Mouse (Mus musculus): ENCODE results near the gene Slc17a1. TPM values are rescaled to one million over a fixed set of nuclear protein-coding genes. Genes with fewer than 3 reads are reported as not detected.

Slc17a1 gene
- total and polyA plus RNA-seq, 2 experiments = 13.3 to 14.5 TPM

DNA sequence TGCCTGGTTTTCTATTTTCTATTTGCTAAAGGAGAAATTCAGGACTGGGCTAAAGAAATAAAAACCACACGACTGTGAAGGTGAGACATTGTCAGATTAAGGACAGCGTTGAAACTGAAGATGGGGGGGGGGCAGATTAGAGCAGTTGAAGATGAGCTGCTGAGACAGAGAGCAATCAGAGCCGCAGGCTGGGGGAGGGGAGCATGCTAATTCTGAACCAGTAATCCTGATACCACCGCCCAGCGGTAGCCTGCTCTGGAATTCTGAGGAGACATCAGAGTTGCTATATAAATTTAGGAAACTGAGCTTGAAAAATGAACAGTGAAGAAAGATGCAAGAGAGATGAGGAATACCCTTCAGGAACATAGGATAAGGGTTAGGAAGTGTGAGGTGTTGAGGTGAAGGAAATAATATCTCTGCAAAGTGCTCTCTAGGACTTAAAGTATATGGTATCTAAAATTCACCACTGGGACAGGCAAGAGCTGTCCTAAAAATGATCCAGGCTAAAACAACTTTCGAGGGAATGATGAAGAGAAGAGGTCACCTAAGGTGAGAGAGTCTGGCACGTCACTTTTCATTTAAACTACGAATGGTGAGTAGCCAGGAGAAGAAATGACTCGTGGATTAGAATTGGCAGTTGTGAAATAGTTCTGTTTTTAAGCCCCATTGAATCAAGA lies 25.2 kb downstream of the Slc17a1 start:
- Histone ChIP-seq H3K9ac (ENCODE audit: low read depth, low read length) (no peak overlapping the region), H3K27ac (replicated peaks; ENCODE audit: insufficient read depth, low read depth, low read length) (no peak overlapping the region), H3K79me2 (ENCODE audit: control insufficient read depth, insufficient read depth, low read length) (no peaks in the 10 kb centered on the region), H3K36me3 (ENCODE audit: control insufficient read depth, insufficient read depth, low read length) (peaks cover 9% of the 10 kb centered on the region), H3K27me3 (ENCODE audit: control insufficient read depth, insufficient read depth, low read length) (no peaks in the 10 kb centered on the region), H3K4me3 (ENCODE audit: insufficient read depth, low read depth, low read length) (no peak overlapping the region), H3K4me1 (ENCODE audit: control insufficient read depth, insufficient read depth, low read length) (no peaks in the 10 kb centered on the region)
- 68% methylated on average over 9 of the region's 9 CpGs for WGBS
- no peak for TF ChIP-seq CTCF (IDR thresholded peaks at IDR 0.05; ENCODE audit: low read depth, low read length)
- TF ChIP-seq POLR2A (IDR thresholded peaks at IDR 0.05; ENCODE audit: extremely low read depth, insufficient read depth, low read length) = no peak
- no peak for DNase-seq (ENCODE audit: extremely low read depth, low read depth, low spot score)

DNA sequence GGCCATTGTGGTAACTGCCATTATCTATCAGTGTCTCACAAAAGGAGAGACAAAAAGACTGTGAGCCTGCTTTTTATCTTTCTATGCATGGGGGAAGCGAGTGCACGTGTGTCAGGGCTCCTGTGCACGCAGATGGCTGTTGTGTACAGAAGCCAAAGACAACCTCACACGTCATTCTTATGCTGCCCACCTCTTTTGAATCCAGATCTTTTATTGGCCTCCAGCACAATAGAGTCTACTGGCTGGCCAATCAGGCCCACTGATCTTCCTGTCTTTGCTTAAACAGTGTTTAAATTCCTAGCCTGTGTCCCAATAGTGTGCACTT lies 25.7 kb downstream of the Slc17a1 start:
- 91% methylated on average over 4 of the region's 4 CpGs for WGBS
- Histone ChIP-seq H3K27ac (replicated peaks; ENCODE audit: insufficient read depth, low read depth, low read length) (no peak overlapping the region), H3K79me2 (ENCODE audit: control insufficient read depth, insufficient read depth, low read length) (no peaks in the 10 kb centered on the region), H3K36me3 (ENCODE audit: control insufficient read depth, insufficient read depth, low read length) (peaks cover 13% of the 10 kb centered on the region), H3K9ac (ENCODE audit: low read depth, low read length) (no peak overlapping the region), H3K4me3 (ENCODE audit: insufficient read depth, low read depth, low read length) (no peak overlapping the region), H3K27me3 (ENCODE audit: control insufficient read depth, insufficient read depth, low read length) (no peaks in the 10 kb centered on the region), H3K4me1 (ENCODE audit: control insufficient read depth, insufficient read depth, low read length) (no peaks in the 10 kb centered on the region)
- TF ChIP-seq POLR2A (IDR thresholded peaks at IDR 0.05; ENCODE audit: extremely low read depth, insufficient read depth, low read length) = no peak
- TF ChIP-seq CTCF (IDR thresholded peaks at IDR 0.05; ENCODE audit: low read depth, low read length) = no peak
- no peak for DNase-seq (ENCODE audit: extremely low read depth, low read depth, low spot score)

DNA sequence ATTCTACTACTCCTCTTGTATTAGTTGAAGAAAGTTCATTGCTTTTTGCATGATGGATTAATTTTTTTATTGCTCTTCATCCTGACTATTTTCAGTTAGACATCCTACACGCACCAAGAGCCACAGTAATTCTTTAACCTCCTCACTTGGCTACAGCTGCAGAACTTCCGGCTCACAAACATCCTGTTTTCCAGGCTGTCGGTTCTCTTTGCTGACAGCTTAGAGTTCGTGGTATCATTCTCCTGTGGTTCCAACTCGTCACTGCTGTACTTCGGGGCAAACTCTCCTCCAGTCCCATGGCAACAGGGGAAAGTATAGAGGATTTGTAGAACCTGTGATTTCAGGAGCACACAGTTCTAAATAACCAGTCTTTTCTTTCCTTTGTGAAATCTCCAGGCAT lies 30.7 kb downstream of the Slc17a1 start:
- no peaks in the 10 kb centered on the region for H3K79me2 ChIP-seq (ENCODE audit: control insufficient read depth, insufficient read depth, low read length)
- H3K9ac ChIP-seq (ENCODE audit: low read depth, low read length) = no peak overlapping the region
- 64% methylated on average over 6 of the region's 6 CpGs for WGBS
- H3K27me3 ChIP-seq (ENCODE audit: control insufficient read depth, insufficient read depth, low read length) = no peaks in the 10 kb centered on the region
- H3K4me1 ChIP-seq (ENCODE audit: control insufficient read depth, insufficient read depth, low read length) = no peaks in the 10 kb centered on the region
- H3K27ac ChIP-seq (replicated peaks; ENCODE audit: insufficient read depth, low read depth, low read length) = no peak overlapping the region
- H3K36me3 ChIP-seq (ENCODE audit: control insufficient read depth, insufficient read depth, low read length) = peaks cover 34% of the 10 kb centered on the region
- no peak for TF ChIP-seq CTCF (IDR thresholded peaks at IDR 0.05; ENCODE audit: low read depth, low read length)
- no peak for TF ChIP-seq POLR2A (IDR thresholded peaks at IDR 0.05; ENCODE audit: extremely low read depth, insufficient read depth, low read length)
- no peak for DNase-seq (ENCODE audit: extremely low read depth, low read depth, low spot score)
- no peak overlapping the region for H3K4me3 ChIP-seq (ENCODE audit: insufficient read depth, low read depth, low read length)

DNA sequence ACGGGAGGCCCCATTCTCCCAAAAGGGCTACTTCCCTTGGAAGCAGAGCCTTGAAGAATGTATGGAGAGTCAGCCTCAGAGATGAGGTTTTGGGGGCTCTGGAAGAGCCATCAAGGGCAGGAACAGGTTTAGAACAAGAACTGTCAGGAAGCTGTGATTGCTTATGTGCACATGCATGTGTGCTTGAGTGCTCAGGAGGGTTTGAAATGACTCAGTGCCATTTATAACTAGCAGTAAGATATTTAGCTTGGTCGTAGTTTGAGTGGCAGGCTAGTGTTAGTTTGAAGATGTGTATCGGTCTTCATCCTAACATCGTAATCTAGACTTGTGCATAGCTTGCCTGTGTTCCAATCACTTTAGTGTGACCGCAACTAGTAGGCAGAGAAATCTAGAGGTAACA lies 39.4 kb downstream of the Slc17a1 start:
- Histone ChIP-seq H3K4me1 (ENCODE audit: control insufficient read depth, insufficient read depth, low read length) (peaks cover 14% of the 10 kb centered on the region), H3K27me3 (ENCODE audit: control insufficient read depth, insufficient read depth, low read length) (no peaks in the 10 kb centered on the region), H3K9ac (ENCODE audit: low read depth, low read length) (no peak overlapping the region), H3K79me2 (ENCODE audit: control insufficient read depth, insufficient read depth, low read length) (no peaks in the 10 kb centered on the region), H3K36me3 (ENCODE audit: control insufficient read depth, insufficient read depth, low read length) (peaks cover 41% of the 10 kb centered on the region), H3K4me3 (ENCODE audit: insufficient read depth, low read depth, low read length) (no peak overlapping the region), H3K27ac (replicated peaks; ENCODE audit: insufficient read depth, low read depth, low read length) (no peak overlapping the region)
- DNase-seq (ENCODE audit: extremely low read depth, low read depth, low spot score) = no peak
- TF ChIP-seq POLR2A (IDR thresholded peaks at IDR 0.05; ENCODE audit: extremely low read depth, insufficient read depth, low read length) = no peak
- no peak for TF ChIP-seq CTCF (IDR thresholded peaks at IDR 0.05; ENCODE audit: low read depth, low read length)
- WGBS = 98% methylated on average over 5 of the region's 5 CpGs

DNA sequence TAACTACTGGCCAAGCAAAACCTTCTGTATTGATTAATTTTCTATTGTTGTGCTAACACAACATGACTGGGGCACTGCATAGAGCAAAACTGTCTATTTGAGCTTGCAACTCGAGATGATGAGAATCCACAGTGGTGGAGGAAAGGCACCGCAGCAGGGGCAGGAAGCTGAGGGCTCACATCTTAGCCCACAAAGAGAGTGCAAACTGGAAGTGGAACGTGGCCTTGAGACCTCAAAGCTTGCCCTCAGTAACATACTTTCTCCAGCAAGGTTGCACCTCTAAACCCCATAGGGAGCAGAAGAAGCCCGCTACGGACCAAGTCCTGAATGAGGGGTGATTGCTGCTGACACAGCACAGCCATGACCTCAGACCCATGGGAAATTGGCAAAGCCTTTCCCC lies 42.6 kb downstream of the Slc17a1 start:
- H3K27me3 ChIP-seq (ENCODE audit: control insufficient read depth, insufficient read depth, low read length) = no peaks in the 10 kb centered on the region
- WGBS = 34% methylated on average over 5 of the region's 5 CpGs
- no peak overlapping the region for H3K4me3 ChIP-seq (ENCODE audit: insufficient read depth, low read depth, low read length)
- H3K27ac ChIP-seq (replicated peaks; ENCODE audit: insufficient read depth, low read depth, low read length) = no peak overlapping the region
- H3K9ac ChIP-seq (ENCODE audit: low read depth, low read length) = no peak overlapping the region
- TF ChIP-seq CTCF (IDR thresholded peaks at IDR 0.05; ENCODE audit: low read depth, low read length) (no peak), POLR2A (IDR thresholded peaks at IDR 0.05; ENCODE audit: extremely low read depth, insufficient read depth, low read length) (no peak)
- H3K79me2 ChIP-seq (ENCODE audit: control insufficient read depth, insufficient read depth, low read length) = no peaks in the 10 kb centered on the region
- peak; percentile 35 for DNase-seq (ENCODE audit: extremely low read depth, low read depth, low spot score)
- peaks cover 30% of the 10 kb centered on the region for H3K36me3 ChIP-seq (ENCODE audit: control insufficient read depth, insufficient read depth, low read length)
- H3K4me1 ChIP-seq (ENCODE audit: control insufficient read depth, insufficient read depth, low read length) = peaks cover 32% of the 10 kb centered on the region

DNA sequence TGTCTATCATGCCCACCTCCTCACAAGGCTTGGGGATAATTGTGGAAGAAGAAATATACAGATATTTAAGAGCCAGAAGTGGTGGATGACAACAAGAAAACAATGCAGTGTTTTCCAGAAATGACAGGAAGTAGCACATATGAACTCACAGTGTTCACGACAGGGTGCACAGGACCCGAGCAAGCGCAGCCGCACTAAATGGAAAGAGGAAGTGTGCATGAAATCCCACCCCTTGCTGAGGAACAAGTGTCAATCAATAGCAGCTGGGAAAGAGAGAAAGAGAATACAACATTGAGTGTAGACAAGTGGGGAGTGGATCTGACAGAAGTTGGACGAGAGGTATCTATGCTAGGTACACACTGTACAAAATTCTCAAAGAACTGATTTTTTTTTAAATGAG lies 43.8 kb downstream of the Slc17a1 start:
- no peak for DNase-seq (ENCODE audit: extremely low read depth, low read depth, low spot score)
- peaks cover 22% of the 10 kb centered on the region for H3K36me3 ChIP-seq (ENCODE audit: control insufficient read depth, insufficient read depth, low read length)
- no peak overlapping the region for H3K9ac ChIP-seq (ENCODE audit: low read depth, low read length)
- H3K27me3 ChIP-seq (ENCODE audit: control insufficient read depth, insufficient read depth, low read length) = no peaks in the 10 kb centered on the region
- peaks cover 32% of the 10 kb centered on the region for H3K4me1 ChIP-seq (ENCODE audit: control insufficient read depth, insufficient read depth, low read length)
- no peaks in the 10 kb centered on the region for H3K79me2 ChIP-seq (ENCODE audit: control insufficient read depth, insufficient read depth, low read length)
- 84% methylated on average over 5 of the region's 5 CpGs for WGBS
- TF ChIP-seq POLR2A (IDR thresholded peaks at IDR 0.05; ENCODE audit: extremely low read depth, insufficient read depth, low read length) = no peak
- TF ChIP-seq CTCF (IDR thresholded peaks at IDR 0.05; ENCODE audit: low read depth, low read length) = no peak
- H3K4me3 ChIP-seq (ENCODE audit: insufficient read depth, low read depth, low read length) = no peak overlapping the region
- H3K27ac ChIP-seq (replicated peaks; ENCODE audit: insufficient read depth, low read depth, low read length) = no peak overlapping the region
